Mouse (Mus musculus): ENCODE results near the gene Fam114a2. TPM values are rescaled to one million over a fixed set of nuclear protein-coding genes. Genes with fewer than 3 reads are reported as not detected.
A peak's percentile ranks its signal among the peaks of the same experiment; 100 is the strongest.

The Fam114a2 gene
- total RNA-seq, 4 experiments from 2014 or later = 46.4 to 56.4 (median 54.1) TPM

DNA sequence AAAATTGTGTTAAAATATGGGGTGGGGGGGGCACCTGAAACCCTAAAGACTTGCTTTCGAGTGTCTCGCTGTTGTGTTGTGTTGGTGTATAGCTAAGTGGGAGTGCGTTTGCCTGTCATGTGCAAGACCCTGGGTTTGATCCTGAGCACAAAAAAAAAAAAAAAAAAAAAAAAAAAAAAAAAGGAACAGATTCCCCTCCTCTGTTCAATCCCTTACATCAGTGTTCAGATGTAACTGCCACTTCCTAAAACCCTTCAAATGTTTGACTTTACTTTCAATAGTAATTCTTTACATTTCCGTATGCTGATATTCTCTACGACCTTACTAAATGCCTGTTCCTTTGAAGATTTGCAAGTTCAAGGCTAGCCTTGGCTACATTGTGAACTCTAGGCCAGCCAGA, 887 bp upstream of the Fam114a2 start:
- no peak for DNase-seq (ENCODE audit: low spot score in 2 of 2)

DNA sequence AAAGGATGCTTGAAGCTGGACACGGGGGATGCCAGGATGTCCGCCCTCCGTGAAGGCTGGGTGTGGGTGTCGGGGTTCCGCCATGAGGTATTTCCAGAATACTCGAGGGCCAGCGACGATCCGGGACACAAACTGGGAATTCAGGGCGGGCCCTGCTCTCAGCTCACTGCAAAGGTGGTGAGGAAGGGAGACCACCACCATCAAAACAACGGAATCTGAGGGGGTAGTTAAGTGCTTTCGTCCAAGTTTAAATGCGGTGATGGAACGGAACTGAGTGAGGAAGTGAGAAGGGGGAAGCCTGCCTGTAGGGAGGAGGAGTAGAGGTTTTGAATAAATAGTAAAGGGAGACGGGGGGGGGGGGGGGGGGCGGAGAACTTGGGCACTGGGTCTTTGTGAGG, 333 bp upstream of the Fam114a2 start:
- no peak for DNase-seq (ENCODE audit: low spot score in 2 of 2)

DNA sequence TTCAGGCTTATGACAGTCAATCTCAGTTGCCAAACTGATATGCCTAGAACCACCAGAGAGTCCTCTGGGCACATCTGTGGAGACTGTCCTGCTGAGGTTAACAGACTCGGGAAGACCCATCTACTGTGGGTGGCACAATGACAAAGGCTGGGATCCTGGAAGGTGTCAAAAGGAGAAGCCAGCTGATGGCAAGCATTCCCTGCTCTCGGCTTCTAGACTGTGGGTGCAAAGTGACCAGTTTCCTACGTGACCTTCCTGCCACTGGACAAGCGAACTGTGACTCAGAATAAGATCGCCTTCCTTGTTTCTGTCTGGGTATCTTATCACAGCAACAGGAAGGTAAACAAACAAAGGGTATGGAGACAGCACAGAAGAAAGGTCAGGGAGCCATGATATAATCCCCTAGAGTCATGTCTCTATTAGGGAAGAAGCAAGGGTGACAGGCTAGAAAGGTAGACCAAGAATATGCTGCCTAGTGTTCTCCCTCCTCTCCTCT, 1.4 kb downstream of the Fam114a2 start:
- no peak for DNase-seq (ENCODE audit: low spot score in 2 of 2)

DNA sequence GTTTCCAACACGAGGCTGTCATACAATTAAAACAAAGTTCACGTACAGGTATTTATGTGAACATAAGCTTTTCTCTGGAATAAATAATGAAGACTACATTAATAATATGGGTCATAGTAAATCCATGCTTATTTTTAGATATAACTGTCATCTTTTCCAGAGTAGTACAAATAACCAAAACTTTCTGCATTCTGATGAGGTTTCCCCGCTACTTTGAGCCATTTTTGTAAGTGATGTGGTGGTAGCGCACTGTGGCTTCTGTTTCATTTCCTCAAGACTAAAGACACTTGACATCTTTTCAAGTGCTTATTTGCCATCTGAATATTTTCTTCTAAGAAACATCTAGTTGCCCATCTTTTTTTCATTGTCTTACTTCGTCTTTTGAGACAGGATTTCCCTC, 3.2 kb downstream of the Fam114a2 start:
- no peak for DNase-seq (ENCODE audit: low spot score in 2 of 2)

DNA sequence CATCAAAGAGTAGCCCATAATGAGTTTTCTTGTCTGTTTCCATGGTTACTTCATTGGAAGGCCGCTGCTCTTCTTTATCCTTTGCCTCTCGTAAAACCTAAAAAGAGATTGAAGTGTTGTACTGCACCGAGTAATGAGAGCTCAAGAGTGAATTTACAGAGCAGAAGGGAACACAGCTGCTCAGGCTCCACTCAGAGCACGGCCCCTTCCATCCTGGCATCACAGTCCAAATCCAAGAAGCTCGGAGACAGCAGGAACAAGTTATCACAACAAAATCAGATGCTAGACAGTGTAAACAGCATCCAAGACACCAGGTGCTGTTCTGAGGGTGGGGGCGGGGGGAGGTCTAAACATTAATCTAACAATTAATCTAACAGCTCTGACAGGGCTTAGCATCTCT, 11.5 kb downstream of the Fam114a2 start:
- DNase-seq (ENCODE audit: low spot score in 2 of 2) = no peak

DNA sequence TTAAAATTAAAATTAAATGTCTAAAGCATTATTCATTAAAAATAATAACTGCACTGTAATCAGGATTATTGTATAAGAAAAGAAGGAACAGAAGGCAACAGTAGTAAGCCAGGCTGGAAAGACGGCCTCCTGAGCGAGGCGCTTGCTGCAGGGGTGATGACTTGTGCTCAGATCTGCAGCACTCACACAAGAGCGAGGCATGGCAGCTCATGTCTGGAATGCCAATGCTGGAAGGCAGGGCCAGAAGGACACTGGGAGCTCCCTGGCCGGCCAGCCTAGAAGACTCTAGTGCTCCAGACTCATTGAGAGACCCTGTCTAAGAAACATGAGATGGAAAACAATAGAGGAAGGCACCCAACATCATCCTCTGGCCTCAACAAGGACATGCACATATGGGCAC, 15.3 kb downstream of the Fam114a2 start:
- no peak for DNase-seq (ENCODE audit: low spot score in 2 of 2)

DNA sequence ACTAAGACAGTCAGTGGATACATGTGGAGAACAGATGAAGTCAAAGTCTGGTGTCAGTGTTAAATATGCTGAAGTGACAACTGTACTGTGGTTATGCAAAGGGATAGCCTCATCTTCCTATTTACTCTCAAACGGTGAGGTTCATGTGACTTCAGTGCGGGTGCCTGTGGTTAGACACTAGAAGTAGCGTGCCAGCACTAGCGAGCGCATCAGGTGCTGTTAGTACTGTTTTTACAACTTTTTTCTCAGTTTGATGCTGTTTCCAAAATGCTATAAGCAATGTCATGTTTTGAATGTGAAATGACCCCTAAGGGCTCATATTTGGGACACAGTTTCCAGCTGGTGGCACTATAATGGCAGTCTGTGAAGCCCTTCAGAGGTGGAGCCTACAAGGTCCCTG, 20.2 kb downstream of the Fam114a2 start:
- DNase-seq (ENCODE audit: low spot score in 2 of 2) = no peak

DNA sequence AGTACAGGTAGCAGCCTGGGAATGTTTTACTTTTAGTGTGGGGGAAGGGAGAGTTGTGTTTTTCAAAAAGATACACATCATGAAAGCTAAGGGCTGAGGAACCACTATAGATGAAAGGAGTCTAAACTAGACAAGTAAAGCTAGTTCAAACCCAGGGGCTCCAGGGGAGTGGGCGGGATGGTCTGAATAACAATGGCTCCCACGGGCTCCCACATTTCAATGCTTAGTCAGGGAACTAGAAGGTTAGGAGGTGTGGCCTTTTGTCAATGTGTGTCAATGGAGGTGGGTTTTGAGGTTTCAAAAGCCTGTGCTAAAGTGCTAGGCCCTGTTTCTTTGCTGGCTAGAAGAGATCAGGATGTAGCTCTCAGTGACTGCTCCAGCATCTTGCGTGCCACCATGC, 20.7 kb downstream of the Fam114a2 start:
- DNase-seq (ENCODE audit: low spot score in 2 of 2) = no peak

DNA sequence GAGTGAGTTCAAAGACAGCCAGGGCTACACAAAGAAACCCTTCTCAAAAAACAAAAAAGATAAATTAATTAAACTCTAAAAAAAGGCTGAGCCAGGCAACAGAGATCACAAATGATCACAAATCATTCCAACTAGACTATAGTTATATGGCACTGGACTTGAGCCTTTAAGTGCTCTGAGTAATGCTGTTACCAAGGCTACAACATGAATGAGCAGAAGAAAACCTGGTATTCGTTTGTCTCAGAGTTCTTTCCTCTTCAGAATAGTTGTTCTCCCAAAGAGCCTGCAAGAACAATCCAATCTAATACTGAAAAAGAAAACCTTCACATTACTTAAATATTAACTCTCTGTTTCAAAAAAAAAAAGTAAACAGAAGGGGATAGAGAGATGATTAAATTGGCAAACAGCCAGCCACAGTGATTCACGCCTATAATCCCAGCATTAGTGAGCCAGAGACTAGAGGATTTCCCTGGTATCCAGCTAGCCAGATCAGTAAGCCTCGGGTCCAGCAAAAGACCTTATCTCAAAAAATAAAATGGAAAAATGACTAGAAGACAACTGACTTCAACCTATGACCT, 21.9 kb downstream of the Fam114a2 start:
- no peak for DNase-seq (ENCODE audit: low spot score in 2 of 2)

DNA sequence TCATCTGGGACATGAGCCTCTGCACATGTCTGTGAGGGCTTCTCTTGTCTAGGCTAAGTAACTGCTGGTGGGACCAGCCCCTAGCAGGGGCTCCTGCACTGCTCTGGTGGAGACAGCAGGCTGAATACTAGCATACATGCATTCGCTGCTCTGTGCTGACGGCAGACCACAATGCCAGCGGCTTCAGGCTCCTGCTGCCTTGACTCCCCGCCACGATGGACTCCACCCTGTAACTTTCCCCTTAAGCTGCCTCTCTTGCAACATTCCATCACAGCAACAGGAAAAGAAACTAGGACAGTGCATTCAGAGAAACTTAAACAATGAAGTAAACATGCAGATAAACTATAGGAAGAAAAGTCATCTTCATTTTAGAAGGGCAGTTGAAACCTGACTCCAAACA, 30.0 kb downstream of the Fam114a2 start:
- DNase-seq (ENCODE audit: low spot score in 2 of 2) = no peak

DNA sequence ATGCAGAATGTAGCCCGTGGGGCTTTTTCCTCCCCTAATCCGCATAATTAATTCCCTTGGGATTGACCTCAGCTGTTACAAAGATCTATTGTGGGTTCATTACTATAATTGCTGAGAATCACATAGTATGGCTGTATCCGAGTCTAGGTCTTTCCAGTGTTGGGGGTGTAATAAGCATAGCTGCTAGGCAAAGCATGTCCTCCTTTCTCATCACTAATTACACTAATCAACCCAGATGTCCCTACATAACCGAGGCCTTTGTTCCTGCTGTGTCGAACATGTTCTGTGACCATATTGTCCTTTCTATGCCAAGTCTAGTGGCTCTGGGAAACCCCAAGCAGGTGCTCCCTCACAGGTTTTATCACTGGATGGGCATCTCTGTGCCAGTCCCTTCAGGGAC, 40.3 kb downstream of the Fam114a2 start:
- no peak for DNase-seq (ENCODE audit: low spot score in 2 of 2)

DNA sequence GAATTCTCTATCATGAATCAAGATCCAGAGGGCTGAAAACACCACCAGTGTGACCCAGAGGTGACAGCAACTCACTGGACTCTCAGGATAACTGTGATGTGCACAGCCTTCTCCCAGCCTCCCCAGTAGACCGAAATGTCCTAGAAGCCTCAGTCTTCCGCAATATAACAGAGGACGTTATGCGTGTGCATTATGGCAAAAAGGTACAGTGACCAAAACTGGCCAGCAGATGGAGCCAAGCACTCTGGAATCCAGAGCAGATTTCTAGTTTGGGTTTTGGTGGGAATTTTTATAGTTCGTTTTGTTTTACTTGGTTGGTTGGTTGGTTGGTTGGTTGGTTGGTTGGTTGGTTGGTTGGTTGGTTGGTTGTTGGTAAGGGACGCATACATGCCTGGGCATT, 43.3 kb downstream of the Fam114a2 start:
- DNase-seq (ENCODE audit: low spot score in 2 of 2) = no peak

DNA sequence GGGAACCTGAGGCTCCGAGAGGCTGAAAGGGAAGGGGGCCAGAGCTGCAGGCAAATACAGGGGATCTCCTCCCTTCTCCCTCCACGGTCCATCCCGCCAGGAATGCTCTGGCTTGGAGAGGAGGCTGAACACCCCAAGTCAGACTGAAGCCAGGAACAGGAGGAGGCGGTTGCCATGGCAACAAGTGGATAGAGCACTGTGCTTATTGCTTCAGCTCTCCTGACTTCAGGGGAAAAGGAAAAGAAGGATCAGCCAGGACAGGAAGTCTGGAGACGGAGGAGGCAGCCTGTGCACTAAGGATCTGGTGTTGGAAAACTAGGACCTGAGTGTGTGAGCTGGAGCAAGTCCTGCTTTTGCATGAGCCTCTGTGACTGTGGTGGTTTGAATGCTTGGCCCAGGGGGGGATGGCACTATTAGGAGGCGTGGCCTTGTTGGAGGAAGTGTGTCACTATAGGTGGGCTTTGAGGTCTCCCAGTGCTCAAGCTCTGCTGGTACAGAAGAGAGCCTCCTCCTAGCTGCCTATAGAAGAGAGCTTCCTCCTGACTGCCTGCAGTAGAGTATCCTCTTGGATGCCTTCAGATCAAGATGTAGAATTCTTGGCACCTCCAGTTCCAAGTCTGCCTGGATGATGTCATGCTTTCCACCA, 44.0 kb downstream of the Fam114a2 start:
- no peak for DNase-seq (ENCODE audit: low spot score in 2 of 2)

DNA sequence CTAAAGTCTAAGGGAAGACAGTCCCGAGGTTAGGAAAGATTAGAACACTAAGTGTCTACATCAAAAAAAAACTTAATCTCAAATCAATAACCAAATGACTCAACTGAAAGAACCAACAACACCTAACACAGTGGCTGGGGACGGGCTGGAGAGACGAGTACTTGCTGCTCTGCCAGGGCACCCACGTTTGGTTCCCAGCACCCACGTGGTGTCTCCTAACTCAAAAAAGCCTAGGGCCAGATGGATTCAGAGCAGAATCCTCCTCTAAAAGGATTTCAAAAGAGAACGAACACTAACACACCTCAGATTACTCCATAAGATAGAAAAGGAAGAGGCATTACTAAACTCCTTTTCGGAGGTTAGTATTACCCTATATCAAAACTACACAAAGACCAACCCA, 47.4 kb downstream of the Fam114a2 start:
- no peak for DNase-seq (ENCODE audit: low spot score in 2 of 2)

DNA sequence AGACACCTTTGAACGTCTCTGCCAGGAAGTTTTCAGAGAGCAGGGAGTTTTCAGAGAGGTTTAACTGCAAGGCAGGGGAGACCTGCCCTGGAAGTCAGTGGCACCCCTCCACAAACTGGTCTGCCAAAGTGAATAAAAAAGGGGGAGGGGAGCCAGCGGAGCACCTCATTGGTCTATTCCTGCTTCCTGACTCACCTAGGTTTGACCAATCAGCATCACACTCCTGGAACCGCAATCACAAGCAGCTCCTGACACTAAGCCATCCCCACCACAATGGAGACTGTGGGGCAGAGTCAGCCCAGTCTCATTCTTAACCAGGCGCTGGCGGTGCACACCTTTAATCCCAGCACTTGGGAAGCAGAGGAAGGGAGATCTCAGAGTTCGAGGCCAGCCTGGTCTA, 48.4 kb downstream of the Fam114a2 start:
- no peak for DNase-seq (ENCODE audit: low spot score in 2 of 2)

DNA sequence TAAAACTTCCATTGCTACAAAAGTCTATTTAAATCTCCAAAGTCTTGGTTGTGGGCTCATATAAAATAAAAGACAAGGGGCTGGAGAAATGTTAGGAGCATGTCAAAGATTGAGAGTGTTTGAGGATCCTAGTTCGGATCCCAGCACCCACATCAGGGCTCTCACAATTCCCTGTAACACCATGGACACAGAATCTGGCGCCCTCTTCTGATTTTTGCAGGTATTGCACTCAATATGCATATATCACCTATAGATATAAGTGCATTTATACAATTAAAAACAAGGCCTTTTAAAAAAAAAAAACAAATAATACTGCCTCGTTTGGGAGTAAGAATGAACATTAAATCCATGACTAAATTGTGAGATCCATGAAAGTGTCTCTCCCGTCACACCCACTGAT, 49.7 kb downstream of the Fam114a2 start:
- no peak for DNase-seq (ENCODE audit: low spot score in 2 of 2)

DNA sequence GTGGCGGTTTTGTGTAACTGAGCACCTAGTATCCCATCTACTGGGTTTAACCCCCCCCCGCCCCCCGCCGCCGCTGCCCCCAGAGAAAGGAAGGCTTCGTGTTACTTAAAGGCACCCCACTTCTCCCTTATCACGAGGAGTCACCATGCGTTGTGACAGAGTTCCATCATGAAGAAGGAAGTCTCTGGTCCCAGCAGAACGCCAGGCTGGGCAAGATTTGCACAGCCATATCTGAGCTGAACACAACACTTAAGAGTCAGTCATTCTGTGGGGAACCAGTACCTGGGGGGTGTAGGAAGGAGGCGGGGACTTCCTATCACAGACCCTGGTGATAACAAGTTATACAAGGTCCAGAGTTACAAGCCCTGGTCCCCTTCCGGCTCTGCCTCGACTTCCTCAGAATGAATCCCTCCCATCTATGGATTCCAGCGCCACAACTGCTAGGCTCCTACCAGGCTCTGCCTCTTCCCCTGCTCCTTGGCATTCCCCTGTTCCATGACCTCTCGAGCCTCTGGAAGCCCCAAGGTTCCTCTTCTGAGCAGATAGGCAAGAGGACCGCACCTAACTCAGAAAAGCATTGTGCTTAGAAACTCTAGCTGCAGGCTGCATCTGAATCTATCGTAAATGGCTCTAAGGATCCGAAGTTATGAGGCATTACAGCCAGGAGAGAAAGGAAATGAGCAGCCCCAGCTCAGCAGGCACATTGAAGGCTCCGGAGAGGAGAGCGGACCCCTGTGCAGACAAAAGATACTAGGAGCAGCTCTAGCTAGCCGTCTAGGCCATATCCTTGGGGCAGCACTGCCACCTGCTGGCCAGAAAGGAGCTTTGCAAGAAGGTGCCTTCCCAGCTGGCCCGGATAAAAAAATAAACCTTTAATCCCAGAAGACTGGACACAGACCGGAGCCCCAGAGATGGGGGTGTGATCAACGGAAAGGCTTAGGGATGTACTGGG, 51.0 kb downstream of the Fam114a2 start:
- no peak for DNase-seq (ENCODE audit: low spot score in 2 of 2)

DNA sequence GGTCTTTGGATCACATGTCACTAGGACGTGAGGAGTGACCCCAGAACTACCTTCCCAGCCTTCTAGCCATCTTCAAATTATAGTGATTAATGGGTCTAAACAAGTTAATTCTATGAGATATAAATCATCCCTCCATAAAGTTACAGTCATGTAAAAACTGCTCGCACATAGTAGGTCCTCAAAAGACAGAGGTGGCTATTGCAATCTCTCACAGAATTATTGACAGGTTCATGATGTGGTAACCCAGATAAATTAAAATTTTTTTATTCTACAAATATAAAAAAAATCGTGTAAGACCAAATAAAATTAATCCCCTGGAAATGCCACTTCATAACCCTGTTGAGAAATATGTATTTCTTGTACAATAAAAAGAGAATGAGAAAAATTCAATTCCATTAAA, 52.6 kb downstream of the Fam114a2 start:
- no peak for DNase-seq (ENCODE audit: low spot score in 2 of 2)

DNA sequence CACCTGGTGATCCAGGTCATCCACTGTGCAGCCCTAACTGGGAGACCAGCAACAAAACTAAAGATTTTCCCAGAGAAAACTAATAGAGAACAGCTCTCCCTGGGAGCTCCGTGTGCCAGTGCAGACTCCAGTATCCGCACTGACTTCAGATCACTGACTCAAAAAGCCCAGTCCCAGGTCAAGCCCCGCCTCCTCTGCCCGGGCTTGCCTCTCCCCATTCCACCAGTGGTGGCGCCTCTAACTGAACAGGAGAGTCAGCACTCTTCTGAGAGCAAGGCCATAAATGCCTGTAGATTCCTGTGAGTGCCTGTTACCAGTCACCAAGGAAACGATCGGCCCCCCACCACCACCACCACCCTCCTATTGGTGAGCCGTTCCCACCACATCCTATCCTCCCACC, 53.4 kb downstream of the Fam114a2 start:
- DNase-seq (ENCODE audit: low spot score in 2 of 2) = no peak

DNA sequence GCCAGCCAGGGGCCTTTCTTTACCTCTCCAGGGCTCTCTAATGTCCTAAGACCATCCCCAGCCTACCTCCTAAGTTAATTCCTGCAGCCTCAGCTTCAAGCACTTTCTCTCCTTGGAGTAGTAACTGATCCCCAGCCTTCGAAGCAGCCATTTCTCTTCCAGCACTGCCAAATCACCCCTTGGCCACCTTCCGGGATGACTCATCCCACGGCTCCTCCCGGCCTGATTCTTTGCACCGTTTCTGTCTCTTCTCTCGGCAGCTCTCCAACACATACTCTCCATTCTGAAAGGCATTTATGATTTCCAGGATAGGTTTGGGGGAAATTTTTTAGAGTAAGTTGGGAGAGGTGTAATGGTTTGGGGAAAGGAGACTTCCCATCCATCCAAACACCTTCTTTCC, 58.7 kb downstream of the Fam114a2 start:
- peak in 1 of 2 experiments; percentile 11 for DNase-seq (ENCODE audit: low spot score in 2 of 2)

DNA sequence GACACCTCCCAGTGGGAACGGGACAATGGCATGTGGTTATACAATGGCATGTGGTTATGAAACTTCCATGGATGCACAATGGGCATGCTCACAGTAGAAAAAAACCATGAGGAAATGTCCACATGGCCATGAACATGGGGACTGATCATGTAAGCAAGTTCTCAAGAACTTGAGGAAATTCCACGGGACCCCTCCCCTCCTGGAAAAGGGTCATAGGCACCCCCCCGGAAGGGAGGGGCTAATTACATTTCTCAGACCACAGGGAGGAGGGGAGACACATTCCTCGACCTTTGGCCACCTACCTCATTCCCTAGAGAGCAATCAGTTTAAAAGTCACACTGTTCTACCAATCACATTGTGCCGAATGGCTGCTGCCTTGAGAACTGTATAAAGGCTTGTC, 64.0 kb downstream of the Fam114a2 start:
- DNase-seq (ENCODE audit: low spot score in 2 of 2) = no peak

DNA sequence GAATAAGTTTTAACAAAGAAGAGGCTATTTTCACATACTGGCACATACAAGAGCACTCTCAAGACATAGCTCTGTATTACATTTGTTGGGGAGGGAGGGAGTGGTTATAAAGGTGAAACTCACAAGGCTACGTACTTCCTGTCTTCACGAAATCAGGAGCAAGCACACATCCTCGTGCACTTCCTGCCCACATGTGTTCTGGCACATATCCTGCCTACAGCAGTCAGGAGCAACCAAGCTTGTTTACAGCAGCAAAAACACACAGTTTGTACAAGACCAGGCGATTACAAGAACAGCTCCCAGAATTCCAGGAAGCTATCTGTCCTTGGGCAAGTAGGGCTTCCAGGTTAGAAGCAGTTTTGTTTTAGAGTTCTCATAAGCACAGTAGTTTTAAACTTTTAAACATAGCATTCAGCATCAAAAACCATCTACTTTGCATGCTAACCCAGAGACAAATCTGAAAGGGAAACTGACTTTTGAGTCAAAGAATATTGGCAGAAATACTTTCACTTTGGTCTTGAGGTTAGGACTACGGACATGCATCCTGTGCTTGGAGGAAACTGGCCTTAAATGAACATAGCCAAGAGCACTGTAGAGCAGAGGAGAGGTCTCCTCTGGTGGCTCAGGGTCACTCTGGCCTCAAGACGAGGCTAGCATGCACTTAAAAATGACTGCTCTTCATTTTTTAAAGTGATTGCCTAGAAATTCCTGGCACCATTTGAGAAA, 73.0 kb downstream of the Fam114a2 start:
- DNase-seq (ENCODE audit: low spot score in 2 of 2) = no peak
